ENCODE assay signal across 9 mouse cellular contexts in genomic region chr6:70956936-70957335, GRCm38 (mm10). TPM values are rescaled to one million over a fixed set of nuclear protein-coding genes. Genes with fewer than 3 reads are reported as not detected.
DNase-seq lines count a peak whose midpoint lies in the region; ATAC-seq and TF ChIP-seq lines count a peak whose summit lies in the region.
"Had no signal": no experiment of that assay in that cellular context is flagged by ENCODE, and none has a peak within 500 bp of the region (broad histone marks: within the 10 kb centered on the region; RNA-seq: fewer than 3 reads in every experiment).

No protein-coding gene starts in this region.

- H3K4me3 ChIP-seq in kidney, postnatal 0 days (replicated peaks; ENCODE audit: low read depth, low read length), result peak overlapping the region; percentile 42
- H3K4me3 ChIP-seq in forebrain, embryonic 12.5 days (replicated peaks), result peak overlapping the region; percentile 52
- H3K4me3 ChIP-seq in limb, embryonic 15.5 days, result peak overlapping the region; percentile 46

- 0 out of 2 replicates have a peak, but pooled peaks have one; percentile 37 for ATAC-seq in kidney, postnatal 0 days (replicated peaks; ENCODE audit: low FRiP score, low read depth)
- ATAC-seq in forebrain, embryonic 12.5 days (ENCODE audit: low FRiP score), result peak; percentile 36
- no peak for ATAC-seq in limb, embryonic 15.5 days (ENCODE audit: insufficient number of reproducible peaks, low FRiP score, low TSS enrichment, low read depth)

- DNase-seq in kidney, postnatal 0 days (ENCODE audit: low spot score), result no peak
- DNase-seq in kidney, postnatal 14 days, result no peak
- DNase-seq in ZHBTc4 (ENCODE audit: low read depth, low spot score) (peak; percentile 53), MN1 (ENCODE audit: low spot score) (no peak), adipocyte (ENCODE audit: low spot score) (no peak)
- DNase-seq in cerebellum, postnatal 4 days (ENCODE audit: low spot score in 2 of 2), result no peak

- no peaks in the 10 kb centered on the region for H3K36me3 ChIP-seq in kidney, postnatal 0 days (ENCODE audit: insufficient read depth, low read length)
- H3K36me3 ChIP-seq in forebrain, embryonic 12.5 days (replicated peaks), result no peaks in the 10 kb centered on the region
- H3K36me3 ChIP-seq in limb, embryonic 15.5 days, result no peaks in the 10 kb centered on the region

- H3K27ac ChIP-seq in kidney, postnatal 0 days, result no peak overlapping the region
- H3K27ac ChIP-seq in forebrain, embryonic 12.5 days, result no peak overlapping the region
- H3K27ac ChIP-seq in limb, embryonic 15.5 days, result no peak overlapping the region
- H3K27ac ChIP-seq: macrophage had no signal

- no peaks in the 10 kb centered on the region for H3K9me3 ChIP-seq in kidney, postnatal 0 days (replicated peaks; ENCODE audit: low read length)
- no peaks in the 10 kb centered on the region for H3K9me3 ChIP-seq in forebrain, embryonic 12.5 days
- H3K9me3 ChIP-seq in limb, embryonic 15.5 days, result no peaks in the 10 kb centered on the region

- H3K27me3 ChIP-seq in kidney, postnatal 0 days (ENCODE audit: insufficient read depth, low read length), result peaks cover 56% of the 10 kb centered on the region
- peaks cover 76% of the 10 kb centered on the region for H3K27me3 ChIP-seq in forebrain, embryonic 12.5 days
- H3K27me3 ChIP-seq in limb, embryonic 15.5 days, result peaks cover 78% of the 10 kb centered on the region

- under 1% methylated on average over 34 of the region's 34 CpGs for WGBS in kidney, postnatal 0 days
- WGBS in forebrain, embryonic 12.5 days, result under 1% methylated on average over 34 of the region's 34 CpGs
- 1% methylated on average over 34 of the region's 34 CpGs for WGBS in limb, embryonic 15.5 days

- no peak for TF ChIP-seq CTCF in kidney, postnatal 0 days (IDR thresholded peaks at IDR 0.05; ENCODE audit: low read depth)

- H3K9ac ChIP-seq in kidney, postnatal 0 days (ENCODE audit: low read depth, low read length), result no peak overlapping the region
- 0 out of 2 replicates have a peak overlapping the region, but pooled peaks have one; percentile 38 for H3K9ac ChIP-seq in forebrain, embryonic 12.5 days
- H3K9ac ChIP-seq in limb, embryonic 15.5 days, result no peak overlapping the region

- H3K4me1 ChIP-seq in kidney, postnatal 0 days (replicated peaks; ENCODE audit: insufficient read depth, low read length), result 0 out of 2 replicates have a peak, but pooled peaks cover 6% of the 10 kb centered on the region
- H3K4me1 ChIP-seq in forebrain, embryonic 12.5 days, result peaks cover 12% of the 10 kb centered on the region
- peaks cover 13% of the 10 kb centered on the region for H3K4me1 ChIP-seq in limb, embryonic 15.5 days

- H3K4me2 ChIP-seq in kidney, postnatal 0 days (ENCODE audit: low read length), result peak overlapping the region; percentile 74
- peak overlapping the region; percentile 98 for H3K4me2 ChIP-seq in forebrain, embryonic 12.5 days
- peak overlapping the region; percentile 91 for H3K4me2 ChIP-seq in limb, embryonic 15.5 days

RNA-seq across cellular contexts. Expression of gene Foxi3, which starts 0.6 kb away (rescaled TPM):
- polyA plus RNA-seq in kidney, postnatal 0 days (2015; fragmentation: Nextera tagmentation; extraction: Ambion mirVana), result not detected in 2 replicates
- 0.20 TPM in 1 of 2 replicates, not detected in the other for polyA plus RNA-seq in forebrain, embryonic 12.5 days (2016; fragmentation: Nextera tagmentation; extraction: Ambion mirVana)
- polyA plus RNA-seq in limb, embryonic 15.5 days (2015; fragmentation: Nextera tagmentation; extraction: Ambion mirVana), result 0.76 and 0.82 TPM in 2 replicates
- polyA plus RNA-seq: macrophage had no signal

RNA-seq across cellular contexts. Expression of gene Tex37, which starts 38.2 kb away (rescaled TPM):
- polyA plus RNA-seq in kidney, postnatal 0 days (2015; fragmentation: Nextera tagmentation; extraction: Ambion mirVana), result not detected in 2 replicates
- not detected in 2 replicates for polyA plus RNA-seq in forebrain, embryonic 12.5 days (2016; fragmentation: Nextera tagmentation; extraction: Ambion mirVana)
- not detected in 2 replicates for polyA plus RNA-seq in limb, embryonic 15.5 days (2015; fragmentation: Nextera tagmentation; extraction: Ambion mirVana)
- polyA plus RNA-seq: macrophage had no signal
